Mouse (Mus musculus): Measurements from ENCODE around the gene Jak1. TPM values are rescaled to one million over a fixed set of nuclear protein-coding genes. Genes with fewer than 3 reads are reported as not detected.
A peak's percentile ranks its signal among the peaks of the same experiment; 100 is the strongest.

The Jak1 gene
- polyA plus RNA-seq, 1 experiment from 2014 or later: 64.7 TPM

DNA sequence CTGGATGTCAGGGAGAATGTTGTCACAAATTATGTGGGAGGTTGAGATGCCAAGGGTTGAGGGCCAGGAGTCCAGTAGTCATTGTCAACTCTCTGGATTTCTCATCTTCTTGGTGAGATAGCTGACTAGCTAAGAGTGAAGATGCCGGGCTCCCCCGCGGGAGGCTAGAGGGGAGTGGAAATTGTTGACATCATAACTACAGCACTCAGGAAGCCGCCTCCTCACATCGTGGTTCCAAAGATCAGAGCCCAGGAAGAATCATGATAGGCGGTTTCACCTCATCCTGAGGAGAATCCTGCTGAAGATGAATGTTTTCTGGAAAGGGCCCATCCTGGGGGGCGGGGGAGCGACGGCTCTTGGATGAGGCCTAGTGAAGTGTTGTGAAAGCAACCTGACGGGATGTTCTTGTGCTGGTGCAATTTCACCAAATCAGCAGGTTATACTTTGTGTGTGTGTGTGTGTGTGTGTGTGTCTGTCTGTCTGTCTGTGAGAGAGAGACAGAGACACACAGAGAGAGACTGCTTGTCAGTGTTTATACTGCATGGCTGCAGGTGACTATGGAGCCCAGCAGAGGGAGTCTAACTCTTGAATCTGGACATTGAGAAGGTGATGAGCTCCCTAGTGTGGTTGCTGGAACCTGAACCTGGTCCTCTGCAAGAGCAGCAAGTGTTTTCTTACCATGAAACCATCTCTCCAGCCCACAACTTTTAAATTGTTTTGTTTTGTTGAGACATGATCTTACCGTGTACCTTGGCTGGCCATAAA is 118.0 kb downstream of the Jak1 start:
- Histone ChIP-seq H3K4me3 (no peak overlapping the region), H3K4me2 (replicated peaks) (no peak overlapping the region), H3K9ac (no peak overlapping the region), H3K27me3 (replicated peaks) (no peaks in the 10 kb centered on the region), H3K36me3 (peaks cover 9% of the 10 kb centered on the region; the same call in 1 of the 2 replicates), H3K9me3 (no peaks in the 10 kb centered on the region), H3K27ac (no peak overlapping the region), H3K4me1 (peaks cover 4% of the 10 kb centered on the region; the same call in 1 of the 2 replicates)
- 90% methylated on average over 11 of the region's 11 CpGs for WGBS
- no peak for ATAC-seq (ENCODE audit: low FRiP score, low read depth)

DNA sequence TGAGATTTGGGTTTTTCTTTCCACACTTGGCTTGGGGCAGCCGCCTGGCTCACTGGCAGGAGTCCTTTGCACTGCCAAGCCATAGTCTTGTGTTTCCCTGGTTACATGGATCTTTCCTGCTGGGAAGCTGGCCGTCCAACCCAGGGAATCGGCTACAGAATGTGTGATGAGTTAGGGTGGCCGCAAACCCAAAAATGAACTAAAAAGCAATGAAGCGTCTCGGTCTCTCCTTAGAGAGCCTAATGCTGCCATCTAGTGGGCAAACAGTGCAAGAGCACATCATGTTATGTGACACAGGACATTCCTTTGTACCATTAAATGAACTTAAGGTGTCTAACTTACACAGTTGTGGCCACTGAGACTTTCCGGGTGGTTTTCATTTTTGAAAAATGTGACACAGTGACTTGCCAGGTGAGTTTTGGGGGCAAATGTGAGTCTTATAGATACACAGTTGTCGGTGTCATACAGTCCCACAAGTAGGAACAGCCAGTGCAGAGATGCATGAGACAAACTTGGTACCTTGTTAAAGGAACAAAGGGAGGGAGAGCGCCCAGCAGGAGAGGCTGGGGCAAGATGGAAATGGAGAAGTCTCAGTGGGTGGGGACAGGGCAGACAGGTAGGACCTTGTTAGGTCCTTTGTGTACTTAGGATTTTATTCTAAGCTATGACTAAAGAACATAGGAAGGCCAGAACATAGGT is 118.9 kb downstream of the Jak1 start:
- H3K27ac ChIP-seq: no peak overlapping the region
- 25% methylated on average over 9 of the region's 9 CpGs for WGBS
- no peak overlapping the region for H3K9ac ChIP-seq
- H3K4me3 ChIP-seq: no peak overlapping the region
- H3K36me3 ChIP-seq: peaks cover 8% of the 10 kb centered on the region; the same call in 1 of the 2 replicates
- ATAC-seq (ENCODE audit: low FRiP score, low read depth): peak; percentile 82
- 0 out of 2 replicates have a peak overlapping the region, but pooled peaks have one; percentile 23 for H3K4me2 ChIP-seq (replicated peaks)
- H3K4me1 ChIP-seq: peaks cover 4% of the 10 kb centered on the region; the same call in 1 of the 2 replicates
- H3K27me3 ChIP-seq (replicated peaks): no peaks in the 10 kb centered on the region
- no peaks in the 10 kb centered on the region for H3K9me3 ChIP-seq

DNA sequence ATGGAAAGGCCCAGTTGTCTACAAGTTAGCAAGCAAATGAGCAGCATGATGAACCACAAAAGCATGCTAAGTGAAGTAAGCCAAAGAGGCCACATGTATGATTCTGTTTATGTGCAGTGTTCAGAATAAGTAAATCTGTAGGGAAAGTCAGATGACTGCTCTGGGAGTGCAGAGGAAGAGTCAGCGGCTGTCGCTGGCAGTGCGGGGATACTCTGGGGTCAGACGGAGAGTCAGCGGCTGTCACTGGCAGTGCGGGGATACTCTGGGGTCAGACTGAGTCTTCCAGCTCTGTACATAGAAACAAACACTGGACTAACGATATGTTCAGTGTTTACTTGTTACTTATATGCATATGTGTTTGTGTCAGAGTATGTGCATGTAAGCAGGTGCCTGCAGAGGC is 120.3 kb downstream of the Jak1 start:
- 87% methylated on average over 7 of the region's 7 CpGs for WGBS
- H3K27me3 ChIP-seq (replicated peaks): no peaks in the 10 kb centered on the region
- ATAC-seq (ENCODE audit: low FRiP score, low read depth): no peak

DNA sequence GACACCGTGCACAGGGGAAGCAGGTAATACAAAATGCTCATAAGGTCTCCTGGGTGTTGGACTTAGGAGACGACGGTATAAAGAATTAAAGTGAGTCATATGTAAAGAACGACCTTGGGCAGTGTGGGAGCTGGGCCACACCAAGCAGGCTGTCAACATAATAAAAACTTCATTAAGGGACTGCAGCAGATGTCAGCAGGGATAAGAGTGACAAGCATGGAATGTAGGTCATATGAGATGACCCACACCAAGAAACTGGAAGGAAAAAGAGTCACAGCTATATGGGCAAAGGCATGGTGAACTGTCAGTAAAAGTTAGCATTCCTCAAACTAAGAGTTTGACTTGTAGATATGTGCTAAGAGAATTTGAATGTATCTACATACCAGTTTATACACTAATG is 120.7 kb downstream of the Jak1 start:
- 74% methylated on average over 4 of the region's 4 CpGs for WGBS
- ATAC-seq (ENCODE audit: low FRiP score, low read depth): no peak
- Histone ChIP-seq H3K36me3 (no peaks in the 10 kb centered on the region), H3K4me3 (no peak overlapping the region), H3K27me3 (replicated peaks) (no peaks in the 10 kb centered on the region), H3K9me3 (no peaks in the 10 kb centered on the region), H3K9ac (no peak overlapping the region), H3K4me1 (peaks cover 4% of the 10 kb centered on the region; the same call in 1 of the 2 replicates), H3K27ac (no peak overlapping the region), H3K4me2 (replicated peaks) (no peak overlapping the region)

More for the DNA sequence above, 120.3 kb downstream of the Jak1 start:
- no peak overlapping the region for H3K9ac ChIP-seq
- H3K36me3 ChIP-seq: 0 out of 2 replicates have a peak, but pooled peaks cover 3% of the 10 kb centered on the region
- peaks cover 4% of the 10 kb centered on the region; the same call in 1 of the 2 replicates for H3K4me1 ChIP-seq
- H3K4me3 ChIP-seq: no peak overlapping the region
- no peak overlapping the region for H3K27ac ChIP-seq
- no peaks in the 10 kb centered on the region for H3K9me3 ChIP-seq
- no peak overlapping the region for H3K4me2 ChIP-seq (replicated peaks)

DNA sequence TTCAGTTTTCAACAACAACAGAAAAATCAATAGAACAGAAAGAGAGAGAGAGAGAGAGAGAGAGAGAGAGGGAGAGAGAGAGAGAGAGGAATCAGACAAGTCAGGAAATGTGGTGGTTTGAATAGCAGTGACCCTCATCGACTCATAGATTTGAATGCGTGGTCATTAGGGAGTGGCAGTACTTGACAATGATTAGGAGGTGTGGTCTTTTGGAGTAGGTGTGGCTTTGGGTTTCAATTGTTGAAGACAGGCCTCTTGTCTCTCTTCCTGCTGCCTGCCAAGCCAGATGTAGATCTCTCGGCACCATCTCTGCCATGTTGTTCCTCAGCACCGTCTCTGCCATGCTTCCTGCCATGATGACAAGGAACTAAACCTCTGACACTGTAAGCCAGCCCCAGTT is 121.2 kb downstream of the Jak1 start:
- Histone ChIP-seq H3K27ac (no peak overlapping the region), H3K4me1 (peaks cover 4% of the 10 kb centered on the region; the same call in 1 of the 2 replicates), H3K4me2 (replicated peaks) (no peak overlapping the region), H3K36me3 (no peaks in the 10 kb centered on the region), H3K9ac (no peak overlapping the region), H3K9me3 (no peaks in the 10 kb centered on the region), H3K4me3 (no peak overlapping the region), H3K27me3 (replicated peaks) (no peaks in the 10 kb centered on the region)
- WGBS: 70% methylated on average over 4 of the region's 4 CpGs
- ATAC-seq (ENCODE audit: low FRiP score, low read depth): no peak

DNA sequence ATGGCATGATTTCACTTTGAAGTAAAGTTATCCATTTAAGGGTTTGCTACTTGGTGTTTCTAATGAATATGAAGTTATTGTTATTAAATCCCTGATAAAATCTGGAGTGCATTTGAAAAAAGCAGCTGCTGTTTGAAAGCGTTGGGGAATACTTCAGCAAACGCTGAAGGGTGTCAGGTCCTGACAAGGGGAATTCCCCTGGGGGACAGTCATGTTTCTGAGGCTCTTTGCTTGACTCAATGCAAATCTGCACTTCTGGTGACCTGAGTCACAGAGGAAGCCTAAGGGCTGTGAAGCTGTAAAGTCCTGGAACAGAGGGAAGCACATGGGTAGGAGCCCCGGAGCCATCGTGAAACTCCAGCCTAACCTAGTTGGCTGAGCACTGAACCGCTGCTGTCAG is 123.3 kb downstream of the Jak1 start:
- Histone ChIP-seq H3K27me3 (replicated peaks) (no peaks in the 10 kb centered on the region), H3K4me3 (no peak overlapping the region), H3K27ac (no peak overlapping the region), H3K9me3 (no peaks in the 10 kb centered on the region), H3K4me1 (peaks cover 4% of the 10 kb centered on the region; the same call in 1 of the 2 replicates), H3K4me2 (replicated peaks) (no peak overlapping the region), H3K9ac (no peak overlapping the region), H3K36me3 (no peaks in the 10 kb centered on the region)
- WGBS: 84% methylated on average over 5 of the region's 5 CpGs
- no peak for ATAC-seq (ENCODE audit: low FRiP score, low read depth)

DNA sequence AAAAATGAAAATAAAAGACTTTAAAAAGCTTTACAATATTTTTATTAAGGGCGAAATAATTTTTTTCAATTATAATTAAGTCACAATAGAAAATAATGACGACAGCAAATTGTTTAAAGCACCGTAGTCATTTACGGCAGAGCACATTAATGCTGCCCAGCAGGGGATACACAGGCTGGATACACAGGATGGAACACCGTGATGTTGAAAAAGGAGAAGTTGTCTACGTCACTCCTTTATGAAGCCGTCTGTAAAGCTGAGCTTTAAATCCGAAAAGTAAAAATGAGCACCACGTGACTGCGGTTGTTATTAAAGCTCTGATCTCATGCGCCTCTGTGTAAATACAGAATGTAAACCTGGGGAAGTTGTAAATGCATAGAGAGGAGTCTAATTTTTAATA is 127.1 kb downstream of the Jak1 start:
- H3K9ac ChIP-seq: no peak overlapping the region
- H3K36me3 ChIP-seq: no peaks in the 10 kb centered on the region
- 82% methylated on average over 11 of the region's 11 CpGs for WGBS
- no peak overlapping the region for H3K27ac ChIP-seq
- no peak overlapping the region for H3K4me2 ChIP-seq (replicated peaks)
- H3K27me3 ChIP-seq (replicated peaks): no peaks in the 10 kb centered on the region
- no peaks in the 10 kb centered on the region for H3K4me1 ChIP-seq
- no peak for ATAC-seq (ENCODE audit: low FRiP score, low read depth)
- H3K4me3 ChIP-seq: no peak overlapping the region
- no peaks in the 10 kb centered on the region for H3K9me3 ChIP-seq

DNA sequence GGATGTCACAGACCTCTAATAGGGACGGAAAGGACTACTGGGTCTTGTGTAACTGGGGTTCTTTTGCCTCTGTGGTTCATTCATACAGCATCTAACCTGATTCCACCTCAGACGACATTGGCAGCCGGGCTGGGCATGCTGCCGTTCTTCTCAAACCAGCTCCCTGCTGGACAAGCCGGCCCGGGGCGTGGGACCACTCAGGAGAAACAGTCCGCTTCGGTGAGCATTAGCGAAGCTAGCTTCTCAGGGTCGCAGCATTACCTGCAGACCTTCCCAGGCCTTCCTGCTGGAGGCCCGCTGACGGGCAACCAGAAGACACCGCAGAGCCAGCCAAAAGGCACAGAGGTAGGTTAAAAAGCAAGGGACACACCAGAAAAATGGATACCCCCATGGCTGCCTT is 129.2 kb downstream of the Jak1 start:
- H3K9me3 ChIP-seq: no peaks in the 10 kb centered on the region
- H3K9ac ChIP-seq: no peak overlapping the region
- no peaks in the 10 kb centered on the region for H3K36me3 ChIP-seq
- H3K4me3 ChIP-seq: no peak overlapping the region
- ATAC-seq (ENCODE audit: low FRiP score, low read depth): no peak
- H3K27ac ChIP-seq: no peak overlapping the region
- no peaks in the 10 kb centered on the region for H3K27me3 ChIP-seq (replicated peaks)
- no peak overlapping the region for H3K4me2 ChIP-seq (replicated peaks)
- H3K4me1 ChIP-seq: no peaks in the 10 kb centered on the region
- 92% methylated on average over 14 of the region's 14 CpGs for WGBS

DNA sequence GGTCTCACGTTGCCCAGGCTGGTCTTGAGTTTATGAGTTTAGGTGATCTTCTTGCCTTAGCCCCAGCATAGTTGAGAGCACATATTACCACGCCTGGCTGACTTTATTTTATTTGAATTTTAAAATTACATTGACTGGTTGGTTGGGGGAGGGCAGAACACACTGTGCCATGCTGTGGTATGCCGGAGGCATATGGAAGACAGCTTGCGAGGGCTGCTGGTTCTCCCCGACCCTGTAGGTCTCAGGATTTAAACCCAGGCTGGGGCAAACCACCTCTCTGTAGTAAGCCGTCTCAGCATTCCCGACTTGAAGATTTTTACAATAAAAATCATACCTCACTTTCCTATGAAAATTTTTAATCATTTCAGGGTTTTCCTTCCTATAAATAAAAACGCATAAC is 130.1 kb downstream of the Jak1 start:
- H3K27me3 ChIP-seq (replicated peaks): no peaks in the 10 kb centered on the region
- H3K4me1 ChIP-seq: no peaks in the 10 kb centered on the region
- ATAC-seq (ENCODE audit: low FRiP score, low read depth): no peak
- H3K4me2 ChIP-seq (replicated peaks): no peak overlapping the region
- no peak overlapping the region for H3K27ac ChIP-seq
- no peaks in the 10 kb centered on the region for H3K9me3 ChIP-seq
- no peak overlapping the region for H3K9ac ChIP-seq
- no peak overlapping the region for H3K4me3 ChIP-seq
- no peaks in the 10 kb centered on the region for H3K36me3 ChIP-seq
- 89% methylated on average over 8 of the region's 8 CpGs for WGBS

DNA sequence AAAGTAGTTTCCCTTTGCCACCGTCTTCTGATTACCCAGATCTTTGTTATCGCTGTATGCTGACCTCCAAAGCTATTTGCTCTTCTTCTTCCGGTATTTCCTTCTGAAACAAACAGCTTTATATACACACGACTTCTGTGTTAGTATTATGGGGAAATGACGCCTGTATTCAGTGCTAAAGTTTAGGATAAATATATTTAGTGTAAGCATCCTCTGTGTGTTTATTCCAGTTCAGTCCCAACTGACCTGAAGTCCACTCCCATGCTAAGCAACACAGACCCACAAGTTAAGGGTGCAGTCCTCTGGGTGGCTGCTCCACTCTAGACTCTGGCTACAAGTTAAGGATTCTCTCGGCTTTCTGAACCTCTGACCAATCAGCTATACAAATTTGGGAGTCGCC is 144.1 kb downstream of the Jak1 start:
- H3K9ac ChIP-seq: no peak overlapping the region
- no peak overlapping the region for H3K4me3 ChIP-seq
- no peak overlapping the region for H3K4me2 ChIP-seq (replicated peaks)
- H3K4me1 ChIP-seq: no peaks in the 10 kb centered on the region
- no peaks in the 10 kb centered on the region; the same call in 1 of the 2 replicates for H3K36me3 ChIP-seq
- WGBS: 94% methylated on average over 7 of the region's 7 CpGs
- no peak for ATAC-seq (ENCODE audit: low FRiP score, low read depth)
- no peak overlapping the region for H3K27ac ChIP-seq
- H3K9me3 ChIP-seq: no peaks in the 10 kb centered on the region
- H3K27me3 ChIP-seq (replicated peaks): no peaks in the 10 kb centered on the region

DNA sequence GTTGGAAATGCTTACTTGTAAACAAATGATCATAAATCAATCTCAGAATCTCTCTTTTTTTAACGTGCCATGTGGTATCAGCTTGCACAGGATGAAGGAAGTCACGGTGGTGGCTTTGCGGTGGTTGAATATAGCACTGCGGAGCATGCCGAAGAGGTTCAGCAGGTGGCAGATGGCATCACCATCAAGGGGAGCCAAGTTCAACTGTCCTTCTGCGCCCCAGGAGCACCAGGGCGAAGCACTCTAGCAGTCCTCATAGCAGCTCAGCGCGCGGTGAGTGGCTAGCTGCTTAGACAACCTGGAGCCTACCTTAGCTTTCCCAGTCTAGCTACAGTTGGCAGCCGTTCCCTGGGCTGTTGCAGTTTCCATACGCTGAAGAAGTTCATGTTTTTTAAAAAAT is 158.0 kb downstream of the Jak1 start:
- no peak overlapping the region for H3K4me2 ChIP-seq (replicated peaks)
- peaks cover 5% of the 10 kb centered on the region; the same call in 1 of the 2 replicates for H3K9me3 ChIP-seq
- no peaks in the 10 kb centered on the region for H3K27me3 ChIP-seq (replicated peaks)
- H3K36me3 ChIP-seq: peaks cover 19% of the 10 kb centered on the region
- H3K9ac ChIP-seq: no peak overlapping the region
- no peak for ATAC-seq (ENCODE audit: low FRiP score, low read depth)
- no peak overlapping the region for H3K27ac ChIP-seq
- WGBS: 87% methylated on average over 12 of the region's 12 CpGs
- H3K4me1 ChIP-seq: no peaks in the 10 kb centered on the region
- H3K4me3 ChIP-seq: no peak overlapping the region
